Mouse (Mus musculus) MEL (cell line): ENCODE data around the gene Btd. TPM values are rescaled to one million over a fixed set of nuclear protein-coding genes. Genes with fewer than 3 reads are reported as not detected.

Experiments
- DNase-seq: peaks from one replicate; pipeline ENCODE4 v3.0.0; 2011; ENCODE audit warnings: low read depth, low spot score
- H3K27ac ChIP-seq: 2 replicates; pipeline ENCODE4 v1.5.1; 2012; ENCODE audit warnings: low read depth, mild to moderate bottlenecking, control low read depth, low read length, moderate library complexity; ENCODE audit not compliant: control insufficient read depth
- H3K27me3 ChIP-seq, 2 experiments: fragments of 150-350 bp in 1 of 2; sonication (generic) in 1 of 2; 2 replicates each; pipeline ENCODE4 v1.6.1; 2012; ENCODE audit warnings: low read length in 2 of 2, mild to moderate bottlenecking in 2 of 2, improper control_type of control experiment in 1 of 2, moderate library complexity in 1 of 2; ENCODE audit not compliant: insufficient read depth in 2 of 2, control insufficient read depth in 1 of 2
- H3K36me3 ChIP-seq, 2 experiments: 2 replicates each; pipeline ENCODE4 v1.6.1; 2012 to 2014; ENCODE audit warnings: low read length in 2 of 2, improper control_type of control experiment in 1 of 2, inconsistent platforms in 1 of 2, mild to moderate bottlenecking in 1 of 2; ENCODE audit not compliant: insufficient read depth in 2 of 2, control insufficient read depth in 1 of 2
- H3K4me1 ChIP-seq, 2 experiments: fragments of 150-350 bp in 1 of 2; sonication (generic) in 1 of 2; 2 replicates each; pipeline ENCODE4 v1.6.1; 2012; ENCODE audit warnings: low read length in 2 of 2, improper control_type of control experiment in 1 of 2, mild to moderate bottlenecking in 1 of 2; ENCODE audit not compliant: insufficient read depth in 2 of 2, control insufficient read depth in 1 of 2
- H3K4me3 ChIP-seq, 2 experiments: fragments of 150-350 bp in 1 of 2; sonication (generic) in 1 of 2; 2 replicates each; pipeline ENCODE4 v1.5.1; 2012; ENCODE audit warnings: low read depth in 2 of 2, low read length in 2 of 2, mild to moderate bottlenecking in 2 of 2, moderate library complexity in 2 of 2, control low read depth in 1 of 2, improper control_type of control experiment in 1 of 2; ENCODE audit not compliant: control insufficient read depth in 1 of 2, insufficient read depth in 1 of 2
- H3K79me2 ChIP-seq: 2 replicates; pipeline ENCODE4 v1.6.1; 2012; ENCODE audit warnings: mild to moderate bottlenecking, low read length, moderate library complexity; ENCODE audit not compliant: control insufficient read depth, poor library complexity, insufficient read depth
- H3K9ac ChIP-seq: 2 replicates; pipeline ENCODE4 v1.6.1; 2012; ENCODE audit warnings: low read depth, mild to moderate bottlenecking, control low read depth, low read length, moderate library complexity; ENCODE audit not compliant: control insufficient read depth, poor library complexity, severe bottlenecking
- H3K9me3 ChIP-seq: fragments of 150-350 bp; sonication (generic); replicated peaks from 2 replicates; pipeline ENCODE4 v1.6.1; 2012; ENCODE audit warnings: mild to moderate bottlenecking, low read length, improper control_type of control experiment, moderate library complexity; ENCODE audit not compliant: insufficient read depth
- CHD1 ChIP-seq: IDR thresholded peaks from 2 replicates; pipeline ENCODE4 v1.6.1; 2012; ENCODE audit warnings: low read depth, mild to moderate bottlenecking, inconsistent platforms, low read length, improper control_type of control experiment
- CHD2 ChIP-seq: IDR thresholded peaks from 2 replicates; pipeline ENCODE4 v1.6.1; 2011; ENCODE audit warnings: low read length, improper control_type of control experiment
- CTCF ChIP-seq, 3 experiments: IDR thresholded peaks in 2 of 3; conservative IDR thresholded peaks in 1 of 3; 2 replicates each; pipeline ENCODE4 v1.5.1; 2011 to 2012; ENCODE audit warnings: low read length in 3 of 3, low read depth in 2 of 3, mild to moderate bottlenecking in 2 of 3, improper control_type of control experiment in 1 of 3, inconsistent platforms in 1 of 3, mixed read lengths in 1 of 3, moderate library complexity in 1 of 3; ENCODE audit not compliant: control insufficient read depth in 1 of 3, insufficient read depth in 1 of 3, poor library complexity in 1 of 3, severe bottlenecking in 1 of 3
- E2F4 ChIP-seq: IDR thresholded peaks from 2 replicates; pipeline ENCODE4 v1.6.1; 2011; ENCODE audit warnings: low read depth, low read length, improper control_type of control experiment, borderline replicate concordance
- EP300 ChIP-seq, 2 experiments: IDR thresholded peaks; 2 replicates each; pipeline ENCODE4 v1.6.1; 2011; ENCODE audit warnings: improper control_type of control experiment in 2 of 2, low read length in 2 of 2, low read depth in 1 of 2, mild to moderate bottlenecking in 1 of 2
- GABPA ChIP-seq: IDR thresholded peaks from 2 replicates; pipeline ENCODE4 v1.6.1; 2012; ENCODE audit warnings: low read depth, mild to moderate bottlenecking, inconsistent platforms, low read length, improper control_type of control experiment, moderate library complexity
- JUND ChIP-seq: IDR thresholded peaks from 2 replicates; pipeline ENCODE4 v1.6.1; 2011; ENCODE audit warnings: low read depth, mild to moderate bottlenecking, improper control_type of control experiment, low read length
- KAT2A ChIP-seq: conservative IDR thresholded peaks from 2 replicates; pipeline ENCODE4 v1.6.1; 2012; ENCODE audit warnings: low read depth, low read length, improper control_type of control experiment, inconsistent platforms
- MAFK ChIP-seq: IDR thresholded peaks from 2 replicates; pipeline ENCODE4 v1.6.1; 2011; ENCODE audit warnings: low read depth, mild to moderate bottlenecking, low read length, improper control_type of control experiment, borderline replicate concordance
- MAZ ChIP-seq: IDR thresholded peaks from 2 replicates; pipeline ENCODE4 v1.6.1; 2012; ENCODE audit warnings: low read depth, mild to moderate bottlenecking, inconsistent platforms, low read length, improper control_type of control experiment
- MXI1 ChIP-seq: IDR thresholded peaks from 2 replicates; pipeline ENCODE4 v1.6.1; 2011; ENCODE audit warnings: mild to moderate bottlenecking, low read depth, low read length, improper control_type of control experiment
- MYB ChIP-seq: IDR thresholded peaks from 2 replicates; pipeline ENCODE4 v1.6.1; 2011; ENCODE audit warnings: mild to moderate bottlenecking, low read depth, low read length, improper control_type of control experiment
- NRF1 ChIP-seq: IDR thresholded peaks from 2 replicates; pipeline ENCODE4 v1.6.1; 2014; ENCODE audit warnings: low read depth, mild to moderate bottlenecking, inconsistent platforms, low read length, improper control_type of control experiment, moderate library complexity; ENCODE audit not compliant: poor library complexity, insufficient read depth, severe bottlenecking
- POLR2AphosphoS5 ChIP-seq: IDR thresholded peaks from 2 replicates; pipeline ENCODE4 v1.6.1; 2012; ENCODE audit warnings: low read depth, borderline replicate concordance, mild to moderate bottlenecking, inconsistent platforms, low read length, moderate library complexity, mixed read lengths
- RAD21 ChIP-seq: IDR thresholded peaks from 2 replicates; pipeline ENCODE4 v1.6.1; 2011; ENCODE audit warnings: mild to moderate bottlenecking, low read depth, low read length, improper control_type of control experiment
- RCOR1 ChIP-seq: IDR thresholded peaks from 2 replicates; pipeline ENCODE4 v1.6.1; 2012; ENCODE audit warnings: low read depth, mild to moderate bottlenecking, inconsistent platforms, low read length, improper control_type of control experiment
- SMC3 ChIP-seq: IDR thresholded peaks from 2 replicates; pipeline ENCODE4 v1.6.1; 2011; ENCODE audit warnings: low read depth, low read length, improper control_type of control experiment
- TAL1 ChIP-seq: IDR thresholded peaks from 2 replicates; pipeline ENCODE4 v1.6.1; 2012; ENCODE audit warnings: mild to moderate bottlenecking, inconsistent platforms, low read length, moderate library complexity, mixed read lengths
- ZC3H11A ChIP-seq: IDR thresholded peaks from 2 replicates; pipeline ENCODE4 v1.6.1; 2012; ENCODE audit warnings: low read depth, mild to moderate bottlenecking, inconsistent platforms, low read length, improper control_type of control experiment
- ZMIZ1 ChIP-seq: IDR thresholded peaks from 2 replicates; pipeline ENCODE4 v1.6.1; 2012; ENCODE audit warnings: low read depth, mild to moderate bottlenecking, inconsistent platforms, low read length, improper control_type of control experiment, moderate library complexity
- polyA plus RNA-seq, 2 experiments: library from polyadenylated mRNA; stranded (reverse) in 1 of 2; unstranded in 1 of 2; fragments of >175 nt in 1 of 2; fragments of >200 nt in 1 of 2; gene quantifications; 2 replicates each; pipeline versions ENCODE4 v1.2.1 to v1.2.4; 2012; ENCODE audit warnings: low replicate concordance in 2 of 2, low read depth in 1 of 2; ENCODE audit not compliant: insufficient read length in 2 of 2, insufficient read depth in 1 of 2, missing spikeins in 1 of 2
- total RNA-seq: library from RNA; depleted of rRNA; stranded (reverse); fragments of 300-350 nt; gene quantifications from 2 replicates; pipeline ENCODE4 v1.2.3, GENCODE M21; 2012

The Btd gene
- total and polyA plus RNA-seq, 3 experiments, result 7.2 to 12.9 TPM; not detected in 1

GRCm38 (mm10) chr14:31680656-31681055 lies 39.8 kb downstream of the Btd start:
- no peaks in the 10 kb centered on the region for H3K79me2 ChIP-seq
- peaks cover 0 to 17% of the 10 kb centered on the region in 2 experiments; a peak in 3 of 4 replicates for H3K4me1 ChIP-seq
- no peak overlapping the region for H3K4me3 ChIP-seq

GRCm38 (mm10) chr14:31681291-31681690 lies 40.5 kb downstream of the Btd start:
- Histone ChIP-seq H3K27ac (no peak overlapping the region), H3K79me2 (no peaks in the 10 kb centered on the region), H3K27me3 (no peaks in the 10 kb centered on the region), H3K4me1 (peaks cover 3 to 21% of the 10 kb centered on the region in 2 experiments), H3K9me3 (no peaks in the 10 kb centered on the region), H3K9ac (no peak overlapping the region), H3K4me3 (no peak overlapping the region), H3K36me3 (peaks cover 0 to 12% of the 10 kb centered on the region in 2 experiments; a peak in 2 of 4 replicates)
- no peak for TF ChIP-seq E2F4
- TF ChIP-seq EP300 (IDR thresholded peaks at IDR 0.05; ENCODE audit: low read depth in 1 of 2, low read length in 2 of 2), result no peak
- no peak for TF ChIP-seq JUND
- TF ChIP-seq CHD1, result no peak
- no peak for TF ChIP-seq KAT2A
- no peak for TF ChIP-seq RCOR1
- no peak for TF ChIP-seq GABPA
- TF ChIP-seq ZC3H11A, result no peak
- TF ChIP-seq MAFK, result no peak
- no peak for TF ChIP-seq RAD21
- no peak for TF ChIP-seq MYB
- no peak for DNase-seq

More at GRCm38 (mm10) chr14:31680656-31681055, 39.8 kb downstream of the Btd start:
- no peak for DNase-seq
- Histone ChIP-seq H3K9me3 (no peaks in the 10 kb centered on the region), H3K36me3 (peaks cover 0 to 9% of the 10 kb centered on the region in 2 experiments; a peak in 2 of 4 replicates), H3K9ac (no peak overlapping the region), H3K27me3 (no peaks in the 10 kb centered on the region), H3K27ac (no peak overlapping the region)
- TF ChIP-seq MAFK (no peak), MAZ (no peak), MXI1 (no peak), CHD2 (no peak), TAL1 (no peak), ZMIZ1 (no peak), SMC3 (no peak), CTCF (IDR thresholded peaks at IDR 0.05 in 2 of 3, conservative IDR thresholded peaks at IDR 0.05 in 1 of 3; ENCODE audit: control insufficient read depth in 1 of 3, insufficient read depth in 1 of 3, low read depth in 2 of 3, low read length in 3 of 3, poor library complexity in 1 of 3, severe bottlenecking in 1 of 3) (no peak), NRF1 (no peak), POLR2AphosphoS5 (no peak), JUND (no peak), MYB (no peak)
